Mouse (Mus musculus): ENCODE results near the gene Hexim1.

DNA sequence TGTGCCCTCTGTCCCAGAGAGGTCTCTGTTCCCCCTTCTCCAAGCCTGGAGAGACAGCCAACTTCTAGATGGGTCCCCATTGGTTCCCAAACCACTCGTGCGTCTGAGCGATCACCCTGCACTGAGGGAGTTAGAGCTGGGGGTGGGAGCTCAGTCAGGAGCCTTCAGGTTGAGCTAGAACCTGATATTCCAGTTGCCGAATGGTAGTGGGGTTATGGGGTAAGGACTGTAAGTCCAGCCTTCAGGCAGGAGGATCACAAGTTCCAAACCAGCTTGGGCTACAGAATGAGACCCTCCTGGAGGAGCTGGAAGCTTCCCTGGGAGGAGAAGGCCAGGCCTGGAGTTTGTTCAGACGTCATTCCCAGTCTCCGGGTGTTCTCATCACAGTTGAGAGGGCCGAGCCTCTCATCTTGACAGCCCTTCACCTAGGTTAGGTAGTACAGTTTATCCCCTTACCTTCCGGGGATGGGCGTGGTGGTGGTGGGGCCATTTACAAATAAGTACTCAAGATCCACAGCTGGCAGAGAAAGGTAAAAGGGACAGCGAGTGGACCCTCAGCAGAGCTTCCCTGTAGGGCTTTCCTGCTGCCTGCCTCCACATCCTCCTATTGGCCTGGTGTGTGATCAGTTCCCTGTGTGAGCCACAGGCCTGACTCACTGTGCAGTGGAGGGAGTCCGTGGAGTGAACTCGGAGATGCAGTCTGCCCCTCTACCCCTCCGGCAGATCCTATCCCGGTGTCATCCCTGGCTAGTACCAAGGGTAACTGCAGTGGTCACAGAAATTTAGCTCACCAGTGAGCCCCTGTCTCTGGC is 24.1 kb downstream of the Hexim1 start:
- TF ChIP-seq CTCF (IDR thresholded peaks at IDR 0.05; ENCODE audit: control insufficient read depth, insufficient read depth, insufficient replicate concordance, low read depth, low read length), result no peak
- no peak for TF ChIP-seq POLR2A (IDR thresholded peaks at IDR 0.05; ENCODE audit: control insufficient read depth, low read depth, low read length)
